Comparison of ENCODE assay signal across 8 mouse cellular contexts in genomic region chrX:142390909-142391265, GRCm38 (mm10). TPM values are rescaled to one million over a fixed set of nuclear protein-coding genes. Genes with fewer than 3 reads are reported as not detected.
DNase-seq lines count a peak whose midpoint lies in the region; ATAC-seq and TF ChIP-seq lines count a peak whose summit lies in the region.

No protein-coding gene starts in this region.

- no peak for ATAC-seq in kidney, postnatal 0 days (replicated peaks; ENCODE audit: low FRiP score, low read depth)
- peak; percentile 33 for ATAC-seq in inflammation-experienced regulatory T-cells, adult 6 months
- ATAC-seq in midbrain, postnatal 0 days (ENCODE audit: low FRiP score), result no peak; the same call in 1 of the 2 replicates

- peak overlapping the region; percentile 54 for H3K9ac ChIP-seq in kidney, postnatal 0 days (ENCODE audit: low read depth, low read length)
- H3K9ac ChIP-seq in midbrain, postnatal 0 days (replicated peaks; ENCODE audit: low read length, poor library complexity, severe bottlenecking), result peak overlapping the region; percentile 67

- no peaks in the 10 kb centered on the region for H3K27me3 ChIP-seq in kidney, postnatal 0 days (ENCODE audit: insufficient read depth, low read length)
- H3K27me3 ChIP-seq in midbrain, postnatal 0 days (ENCODE audit: insufficient read depth, low read length), result no peaks in the 10 kb centered on the region

- peak overlapping the region; percentile 75; the same call in 1 of the 2 replicates for H3K27ac ChIP-seq in kidney, postnatal 0 days
- H3K27ac ChIP-seq in brown adipose tissue, adult 24 weeks (replicated peaks; ENCODE audit: low read depth, low read length), result peak overlapping the region; percentile 86
- peak overlapping the region; percentile 67 for H3K27ac ChIP-seq in midbrain, postnatal 0 days (ENCODE audit: low read depth, low read length)

- no peak for TF ChIP-seq CTCF in kidney, postnatal 0 days (IDR thresholded peaks at IDR 0.05; ENCODE audit: low read depth)
- no peak for TF ChIP-seq CTCF in midbrain, postnatal 0 days (IDR thresholded peaks at IDR 0.05)

- H3K36me3 ChIP-seq in kidney, postnatal 0 days (ENCODE audit: insufficient read depth, low read length), result no peaks in the 10 kb centered on the region
- H3K36me3 ChIP-seq in midbrain, postnatal 0 days (ENCODE audit: insufficient read depth, low read length), result no peaks in the 10 kb centered on the region

- H3K4me2 ChIP-seq in kidney, postnatal 0 days (ENCODE audit: low read length), result peak overlapping the region; percentile 59
- H3K4me2 ChIP-seq in midbrain, postnatal 0 days (ENCODE audit: low read depth, low read length, poor library complexity, severe bottlenecking), result peak overlapping the region; percentile 53

- peak; percentile 14 for DNase-seq in kidney, postnatal 0 days (ENCODE audit: low spot score)
- no peak for DNase-seq in kidney, postnatal 25 days
- DNase-seq in midbrain, postnatal 0 days (ENCODE audit: low spot score), result no peak
- DNase-seq in spleen, postnatal 36 days (ENCODE audit: low spot score in 2 of 2), result no peak
- DNase-seq in urinary bladder, postnatal 4 days (ENCODE audit: low spot score in 2 of 2), result no peak
- no peak for DNase-seq in Muller cell, postnatal 12 days (ENCODE audit: inconsistent ontology term)

- H3K4me3 ChIP-seq in kidney, postnatal 0 days (replicated peaks; ENCODE audit: low read depth, low read length), result peak overlapping the region; percentile 61
- peak overlapping the region; percentile 75 for H3K4me3 ChIP-seq in brown adipose tissue, adult 24 weeks (ENCODE audit: insufficient read depth, low read depth, low read length)
- peak overlapping the region; percentile 50 for H3K4me3 ChIP-seq in midbrain, postnatal 0 days (ENCODE audit: low read depth, low read length)

- 40% methylated on average over 7 of the region's 7 CpGs for WGBS in kidney, postnatal 0 days
- 38% methylated on average over 7 of the region's 7 CpGs for WGBS in midbrain, postnatal 0 days

- no peaks in the 10 kb centered on the region for H3K4me1 ChIP-seq in kidney, postnatal 0 days (replicated peaks; ENCODE audit: insufficient read depth, low read length)
- no peaks in the 10 kb centered on the region for H3K4me1 ChIP-seq in brown adipose tissue, adult 24 weeks (ENCODE audit: control insufficient read depth, insufficient read depth, insufficient read length, low read length)
- H3K4me1 ChIP-seq in midbrain, postnatal 0 days (ENCODE audit: insufficient read depth, low read length), result no peaks in the 10 kb centered on the region; the same call in 1 of the 2 replicates

- no peaks in the 10 kb centered on the region for H3K9me3 ChIP-seq in kidney, postnatal 0 days (replicated peaks; ENCODE audit: low read length)
- no peaks in the 10 kb centered on the region for H3K9me3 ChIP-seq in midbrain, postnatal 0 days (ENCODE audit: low read length)

RNA-seq across cellular contexts. Expression of gene Acsl4, which starts 0.6 kb away (rescaled TPM):
- 31.1 and 32.3 TPM in 2 replicates for polyA plus RNA-seq in kidney, postnatal 0 days (2015; fragmentation: Nextera tagmentation; extraction: Ambion mirVana)
- 14.0 and 15.8 TPM in 2 replicates for polyA plus RNA-seq in brown adipose tissue, adult 24 weeks (2012; ENCODE audit: insufficient read depth, insufficient read length, missing spikeins)
- 10 to 100 TPM; 44.3 to 52.9 (median 45.9) TPM for polyA plus RNA-seq in inflammation-experienced regulatory T-cells, adult 6 months (2017; shearing (Covaris generic))
- 42.6 and 46.6 TPM in 2 replicates for total RNA-seq in midbrain, postnatal 0 days (2014; rRNA removed)
- polyA plus RNA-seq in midbrain, postnatal 0 days (2015; fragmentation: Nextera tagmentation; extraction: Ambion mirVana), result 28.6 and 30.6 TPM in 2 replicates
